Mouse (Mus musculus) hindbrain, embryonic 10.5 days (tissue): Measurements from ENCODE around the gene Rhbdd2. TPM values are rescaled to one million over a fixed set of nuclear protein-coding genes. Genes with fewer than 3 reads are reported as not detected.

Source experiments
- DNase-seq: peaks from one replicate; pipeline ENCODE4 v3.0.0-alpha.2; 2017; ENCODE audit warnings: low spot score
- H3K27ac ChIP-seq: fragments of 300-500 bp; sonication (generic); 2 replicates; pipeline ENCODE4 v1.5.1; 2016; ENCODE audit warnings: mild to moderate bottlenecking, moderate library complexity
- H3K27me3 ChIP-seq: fragments of 300-500 bp; sonication (generic); 2 replicates; pipeline ENCODE4 v1.6.1; 2016; ENCODE audit warnings: mild to moderate bottlenecking; ENCODE audit not compliant: poor library complexity, insufficient read depth, severe bottlenecking
- H3K36me3 ChIP-seq: fragments of 300-500 bp; sonication (generic); 2 replicates; pipeline ENCODE4 v1.6.1; 2016; ENCODE audit warnings: mild to moderate bottlenecking, moderate library complexity
- H3K4me1 ChIP-seq: fragments of 300-500 bp; sonication (generic); replicated peaks from 2 replicates; pipeline ENCODE4 v1.6.1; 2016; ENCODE audit warnings: mild to moderate bottlenecking
- H3K4me3 ChIP-seq: fragments of 300-500 bp; sonication (generic); 2 replicates; pipeline ENCODE4 v1.5.1; 2016; ENCODE audit warnings: mild to moderate bottlenecking, moderate library complexity
- H3K9me3 ChIP-seq: fragments of 300-500 bp; sonication (generic); 2 replicates; pipeline ENCODE4 v1.6.1; 2016; ENCODE audit warnings: mild to moderate bottlenecking, moderate library complexity
- WGBS: fragments of 180-500 bp; shearing (Covaris S2); methylation state at CpG from one replicate; pipeline ENCODE4 v1.1.7; 2016; 5-methylcytosine and 5-hydroxymethylcytosine counted together
- polyA plus RNA-seq: library from polyadenylated mRNA; unstranded; fragments of >200 nt; fragmentation: Nextera tagmentation; extraction: Ambion mirVana; gene quantifications from 2 replicates; pipeline ENCODE4 v1.2.1, GENCODE M21; 2016

Gene Rhbdd2
- polyA plus RNA-seq, 1 experiment from 2014 or later, result 65.6 TPM

- no peak for DNase-seq
- H3K27me3 ChIP-seq, result 0 out of 2 replicates have a peak, but pooled peaks cover 4% of the 10 kb centered on the region
- H3K36me3 ChIP-seq, result no peaks in the 10 kb centered on the region
- peaks cover 56% of the 10 kb centered on the region for H3K4me1 ChIP-seq
- H3K9me3 ChIP-seq, result 0 out of 2 replicates have a peak, but pooled peaks cover 1% of the 10 kb centered on the region
- H3K27ac ChIP-seq, result peak overlapping the region; percentile 62
- no peak overlapping the region for H3K4me3 ChIP-seq
- 53% methylated on average over 5 of the region's 5 CpGs for WGBS
Observed at GRCm38 (mm10) chr5:135672980-135673379, 40.6 kb downstream of the Rhbdd2 start.

DNA sequence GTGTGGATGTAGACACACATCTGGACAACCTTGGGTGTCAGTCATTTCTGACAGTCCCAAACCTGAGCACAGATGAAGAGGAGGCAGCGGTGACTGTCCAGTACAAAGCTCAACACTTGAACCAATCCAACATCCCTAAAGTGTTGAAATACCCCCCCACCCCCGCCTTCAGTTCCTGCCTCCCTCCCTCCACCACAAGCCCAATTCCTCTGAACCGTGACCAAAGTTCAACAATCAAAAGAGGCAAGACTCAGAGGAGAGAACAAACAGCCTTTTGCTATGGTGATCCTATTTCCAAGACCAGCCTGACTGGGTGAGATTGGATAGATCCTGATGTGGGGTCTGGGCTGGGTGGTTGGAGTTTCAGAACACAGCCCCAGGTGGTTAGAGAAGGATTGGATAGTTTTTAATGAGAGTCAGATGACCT lies 41.9 kb downstream of the Rhbdd2 start:
- Histone ChIP-seq H3K4me3 (peak overlapping the region; percentile 34), H3K4me1 (peaks cover 52% of the 10 kb centered on the region), H3K27me3 (0 out of 2 replicates have a peak, but pooled peaks cover 4% of the 10 kb centered on the region), H3K36me3 (no peaks in the 10 kb centered on the region), H3K9me3 (0 out of 2 replicates have a peak, but pooled peaks cover 3% of the 10 kb centered on the region), H3K27ac (peak overlapping the region; percentile 86)
- peak; percentile 72 for DNase-seq
- WGBS, result 4% methylated on average over 3 of the region's 3 CpGs

GRCm38 (mm10) chr5:135674821-135675220 lies 42.4 kb downstream of the Rhbdd2 start:
- Histone ChIP-seq H3K9me3 (0 out of 2 replicates have a peak, but pooled peaks cover 3% of the 10 kb centered on the region), H3K36me3 (no peaks in the 10 kb centered on the region), H3K4me1 (peaks cover 48% of the 10 kb centered on the region), H3K4me3 (peak overlapping the region; percentile 34), H3K27me3 (0 out of 2 replicates have a peak, but pooled peaks cover 4% of the 10 kb centered on the region), H3K27ac (peak overlapping the region; percentile 86)
- under 1% methylated on average over 11 of the region's 11 CpGs for WGBS
- peak; percentile 90 for DNase-seq

DNA sequence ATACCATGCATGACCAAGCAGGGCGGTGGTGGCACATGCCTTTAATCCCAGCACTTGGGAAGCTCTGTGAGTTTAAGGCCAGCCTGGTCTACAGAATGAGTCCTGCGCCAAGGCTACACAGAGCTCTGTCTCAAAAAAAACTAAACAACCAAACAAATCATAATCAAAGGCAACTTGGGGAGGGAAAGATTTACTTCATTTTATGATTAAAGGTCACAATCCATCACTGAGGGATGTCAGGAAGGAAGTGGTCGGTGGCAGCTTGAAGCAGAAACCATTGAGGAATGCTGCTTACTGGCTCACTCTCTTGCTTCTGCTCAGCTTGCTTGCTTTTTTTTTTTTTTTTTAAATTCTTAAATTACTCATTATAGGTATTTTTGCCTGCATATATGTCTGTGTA lies 44.3 kb downstream of the Rhbdd2 start:
- 0 out of 2 replicates have a peak, but pooled peaks cover 3% of the 10 kb centered on the region for H3K9me3 ChIP-seq
- no peak overlapping the region for H3K4me3 ChIP-seq
- 79% methylated on average over 3 of the region's 3 CpGs for WGBS
- H3K36me3 ChIP-seq, result no peaks in the 10 kb centered on the region
- H3K27ac ChIP-seq, result no peak overlapping the region
- H3K27me3 ChIP-seq, result 0 out of 2 replicates have a peak, but pooled peaks cover 4% of the 10 kb centered on the region
- no peak for DNase-seq
- peaks cover 40% of the 10 kb centered on the region for H3K4me1 ChIP-seq

- 0 out of 2 replicates have a peak, but pooled peaks cover 4% of the 10 kb centered on the region for H3K27me3 ChIP-seq
- 89% methylated on average over 2 of the region's 2 CpGs for WGBS
- no peak overlapping the region for H3K4me3 ChIP-seq
- H3K36me3 ChIP-seq, result no peaks in the 10 kb centered on the region
- no peak for DNase-seq
- H3K9me3 ChIP-seq, result 0 out of 2 replicates have a peak, but pooled peaks cover 3% of the 10 kb centered on the region
- no peak overlapping the region for H3K27ac ChIP-seq
- peaks cover 40% of the 10 kb centered on the region for H3K4me1 ChIP-seq
Observed at GRCm38 (mm10) chr5:135677251-135677650, 44.8 kb downstream of the Rhbdd2 start.

DNA sequence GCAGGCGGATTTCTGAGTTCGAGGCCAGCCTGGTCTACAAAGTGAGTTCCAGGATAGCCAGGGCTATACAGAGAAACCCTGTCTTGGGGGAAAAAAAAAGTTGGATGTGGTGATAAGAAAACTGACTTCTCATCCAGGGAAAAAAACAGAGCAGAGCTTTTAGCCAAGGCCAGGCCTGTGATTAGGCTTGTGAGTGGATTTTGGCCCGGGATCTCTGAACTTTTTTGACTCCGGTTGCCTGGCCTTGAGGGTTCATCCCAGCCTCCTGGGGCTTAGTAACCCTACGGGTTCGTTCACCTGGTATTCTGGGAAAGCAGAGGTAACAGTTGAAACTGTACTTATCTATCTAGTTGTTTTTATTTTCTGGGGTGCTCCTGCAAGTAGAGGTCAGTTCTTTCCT lies 46.1 kb downstream of the Rhbdd2 start:
- H3K9me3 ChIP-seq, result 0 out of 2 replicates have a peak, but pooled peaks cover 3% of the 10 kb centered on the region
- H3K4me1 ChIP-seq, result peaks cover 28% of the 10 kb centered on the region
- 93% methylated on average over 6 of the region's 6 CpGs for WGBS
- no peak for DNase-seq
- no peak overlapping the region for H3K27ac ChIP-seq
- no peak overlapping the region for H3K4me3 ChIP-seq
- H3K27me3 ChIP-seq, result 0 out of 2 replicates have a peak, but pooled peaks cover 4% of the 10 kb centered on the region
- H3K36me3 ChIP-seq, result no peaks in the 10 kb centered on the region

GRCm38 (mm10) chr5:135680967-135681545 lies 48.6 kb downstream of the Rhbdd2 start:
- H3K27ac ChIP-seq, result no peak overlapping the region
- no peak overlapping the region for H3K4me3 ChIP-seq
- H3K27me3 ChIP-seq, result no peaks in the 10 kb centered on the region
- 84% methylated on average over 6 of the region's 6 CpGs for whole genome bisulfite sequencing
- no peaks in the 10 kb centered on the region for H3K36me3 ChIP-seq
- H3K9me3 ChIP-seq, result 0 out of 2 replicates have a peak, but pooled peaks cover 3% of the 10 kb centered on the region
- peaks cover 3% of the 10 kb centered on the region for H3K4me1 ChIP-seq
- DNase-seq, result no peak

DNA sequence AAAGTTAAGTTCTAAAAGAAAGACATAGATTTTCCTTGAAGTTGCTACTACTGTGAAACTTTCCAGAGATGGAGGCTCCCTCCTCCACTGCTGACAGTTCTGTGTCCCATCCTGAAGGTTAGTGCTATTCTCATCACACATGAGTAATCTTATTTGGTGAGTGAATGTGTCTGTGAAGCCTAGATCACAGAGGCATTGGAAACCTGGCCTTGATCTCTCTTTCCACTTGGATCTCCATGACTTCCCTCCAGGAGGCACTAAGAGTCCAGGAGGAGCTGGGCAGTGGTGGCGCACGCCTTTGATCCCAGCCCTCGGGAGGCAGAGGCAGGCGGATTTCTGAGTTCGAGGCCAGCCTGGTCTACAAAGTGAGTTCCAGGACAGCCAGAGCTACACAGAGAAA lies 49.6 kb downstream of the Rhbdd2 start:
- Histone ChIP-seq H3K4me1 (0 out of 2 replicates have a peak, but pooled peaks cover 2% of the 10 kb centered on the region), H3K27ac (no peak overlapping the region)
- 97% methylated on average over 5 of the region's 5 CpGs for WGBS

GRCm38 (mm10) chr5:135682942-135683570 lies 50.6 kb downstream of the Rhbdd2 start:
- Histone ChIP-seq H3K4me3 (no peak overlapping the region), H3K4me1 (peaks cover 5% of the 10 kb centered on the region), H3K36me3 (no peaks in the 10 kb centered on the region), H3K27me3 (no peaks in the 10 kb centered on the region), H3K9me3 (0 out of 2 replicates have a peak, but pooled peaks cover 1% of the 10 kb centered on the region), H3K27ac (no peak overlapping the region)
- 88% methylated on average over 12 of the region's 12 CpGs for WGBS
- DNase-seq, result no peak

More for the DNA sequence above, 49.6 kb downstream of the Rhbdd2 start:
- H3K9me3 ChIP-seq, result 0 out of 2 replicates have a peak, but pooled peaks cover 3% of the 10 kb centered on the region
- no peak for DNase-seq
- no peaks in the 10 kb centered on the region for H3K27me3 ChIP-seq
- H3K4me3 ChIP-seq, result no peak overlapping the region
- no peaks in the 10 kb centered on the region for H3K36me3 ChIP-seq

DNA sequence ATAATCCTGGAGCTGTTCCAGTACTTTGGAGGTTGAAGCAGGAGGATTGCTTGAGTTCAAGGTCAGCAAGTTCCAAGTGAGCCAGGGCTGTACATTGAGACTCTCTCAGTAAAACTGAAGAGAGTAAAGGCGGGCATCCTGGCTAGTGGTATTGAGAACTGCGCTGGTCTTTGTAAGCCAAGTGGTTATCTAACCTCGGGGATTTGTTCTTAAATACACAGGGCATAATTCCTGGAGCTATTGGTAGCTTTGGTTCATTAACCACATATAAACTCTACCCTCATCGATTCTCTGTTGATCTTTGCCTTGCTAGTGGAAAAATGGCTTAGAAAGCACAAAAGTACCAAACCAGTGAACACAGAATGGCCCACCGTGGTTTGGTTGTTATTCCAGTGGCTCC lies 58.0 kb downstream of the Rhbdd2 start:
- Histone ChIP-seq H3K4me1 (peaks cover 33% of the 10 kb centered on the region), H3K27me3 (no peaks in the 10 kb centered on the region), H3K9me3 (no peaks in the 10 kb centered on the region), H3K4me3 (peak overlapping the region; percentile 88), H3K36me3 (peaks cover 6% of the 10 kb centered on the region), H3K27ac (no peak overlapping the region)
- 93% methylated on average over 5 of the region's 5 CpGs for WGBS
- DNase-seq, result no peak

DNA sequence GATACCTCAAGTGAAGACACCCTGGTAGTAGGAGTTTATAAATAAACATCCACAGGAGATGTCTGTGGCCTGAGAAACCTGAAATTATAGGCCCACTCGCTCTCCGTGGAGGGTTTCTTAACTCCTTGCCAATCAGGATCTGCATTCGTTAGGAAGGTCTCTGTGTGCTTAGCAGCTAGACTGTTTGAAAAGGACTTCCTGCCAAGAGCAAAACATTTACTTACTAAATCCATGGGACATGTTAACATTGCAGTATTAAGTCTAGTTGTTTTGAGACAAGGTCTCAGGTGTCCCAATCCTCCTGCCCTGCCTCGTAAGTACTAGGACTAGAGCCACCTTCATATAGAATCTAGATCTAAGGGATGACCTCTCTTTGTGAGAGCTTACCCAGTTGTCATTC lies 58.8 kb downstream of the Rhbdd2 start:
- H3K4me3 ChIP-seq, result no peak overlapping the region
- H3K36me3 ChIP-seq, result peaks cover 6% of the 10 kb centered on the region
- no peak for DNase-seq
- no peaks in the 10 kb centered on the region for H3K27me3 ChIP-seq
- H3K27ac ChIP-seq, result no peak overlapping the region
- WGBS, result 89% methylated on average over 4 of the region's 4 CpGs
- peaks cover 34% of the 10 kb centered on the region for H3K4me1 ChIP-seq
- no peaks in the 10 kb centered on the region for H3K9me3 ChIP-seq

GRCm38 (mm10) chr5:135693281-135693853 lies 60.9 kb downstream of the Rhbdd2 start:
- peaks cover 28% of the 10 kb centered on the region for H3K4me1 ChIP-seq
- H3K36me3 ChIP-seq, result peaks cover 14% of the 10 kb centered on the region
- DNase-seq, result no peak
- 92% methylated on average over 5 of the region's 5 CpGs for WGBS
- no peak overlapping the region for H3K27ac ChIP-seq
- no peaks in the 10 kb centered on the region for H3K9me3 ChIP-seq
- no peaks in the 10 kb centered on the region for H3K27me3 ChIP-seq
- H3K4me3 ChIP-seq, result no peak overlapping the region

DNA sequence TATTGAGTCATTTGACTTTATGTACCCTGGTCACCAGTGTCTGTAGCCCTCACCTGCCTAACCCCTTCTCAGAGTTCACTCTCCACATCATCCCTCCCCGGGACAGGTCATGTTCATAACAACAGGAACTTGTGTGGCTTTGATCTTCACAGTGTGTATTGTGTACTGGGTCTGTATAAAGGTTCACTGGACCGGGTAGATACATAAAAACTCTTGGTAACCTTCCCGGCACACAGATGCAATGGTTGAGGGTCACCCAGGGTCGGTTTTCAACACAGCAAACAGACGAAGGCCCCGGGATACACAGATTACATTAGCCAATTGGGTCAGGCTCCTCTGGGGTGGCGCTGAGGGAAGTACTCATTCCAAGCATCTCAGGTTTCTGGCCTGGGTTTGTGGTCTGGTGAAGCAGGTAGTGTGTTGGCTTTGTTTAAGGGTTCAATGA lies 62.9 kb downstream of the Rhbdd2 start:
- Histone ChIP-seq H3K27me3 (no peaks in the 10 kb centered on the region), H3K4me1 (peaks cover 13% of the 10 kb centered on the region), H3K4me3 (no peak overlapping the region), H3K36me3 (peaks cover 32% of the 10 kb centered on the region), H3K9me3 (no peaks in the 10 kb centered on the region), H3K27ac (no peak overlapping the region)
- no peak for DNase-seq
- 64% methylated on average over 7 of the region's 7 CpGs for WGBS
